Mouse (Mus musculus) hindbrain, postnatal 0 days (tissue): ENCODE measurements around the gene Sdhb. TPM values are rescaled to one million over a fixed set of nuclear protein-coding genes. Genes with fewer than 3 reads are reported as not detected.

Experiments used
- ATAC-seq: fragments of 200-750 bp; cut with Nextera tagmentation; 2 replicates; pipeline ENCODE4 v1.8.0; 2017; ENCODE audit warnings: mild to moderate bottlenecking, moderate TSS enrichment, moderate library complexity
- DNase-seq: peaks from one replicate; pipeline ENCODE4 v3.0.0-alpha.2; 2015; ENCODE audit warnings: low spot score
- H3K27ac ChIP-seq: fragments of 300-500 bp; sonication (generic); 2 replicates; pipeline ENCODE4 v1.5.1; 2014; ENCODE audit warnings: mild to moderate bottlenecking
- H3K27me3 ChIP-seq: fragments of 300-500 bp; sonication (generic); 2 replicates; pipeline ENCODE4 v1.6.1; 2014; ENCODE audit warnings: low read length, mixed read lengths; ENCODE audit not compliant: insufficient read depth
- H3K36me3 ChIP-seq: fragments of 300-500 bp; sonication (generic); 2 replicates; pipeline ENCODE4 v1.6.1; 2014; ENCODE audit warnings: low read length, mixed read lengths; ENCODE audit not compliant: insufficient read depth
- H3K4me1 ChIP-seq: fragments of 300-500 bp; sonication (generic); 2 replicates; pipeline ENCODE4 v1.6.1; 2014; ENCODE audit warnings: antibody characterized with exemption, low read length, mixed read lengths; ENCODE audit not compliant: insufficient read depth
- H3K4me2 ChIP-seq: fragments of 300-500 bp; sonication (generic); 2 replicates; pipeline ENCODE4 v1.6.1; 2014; ENCODE audit warnings: low read depth, mild to moderate bottlenecking, low read length, moderate library complexity, mixed read lengths
- H3K4me3 ChIP-seq: fragments of 300-500 bp; sonication (generic); 2 replicates; pipeline ENCODE4 v1.5.1; 2014; ENCODE audit warnings: low read length
- H3K9ac ChIP-seq: fragments of 300-500 bp; sonication (generic); replicated peaks from 2 replicates; pipeline ENCODE4 v1.6.1; 2014; ENCODE audit warnings: mild to moderate bottlenecking, low read length, moderate library complexity, mixed read lengths
- H3K9me3 ChIP-seq: fragments of 300-500 bp; sonication (generic); 2 replicates; pipeline ENCODE4 v1.6.1; 2016; ENCODE audit warnings: low read length, mixed read lengths
- CTCF ChIP-seq: IDR thresholded peaks from 2 replicates; pipeline ENCODE4 v1.5.1; 2016; ENCODE audit warnings: antibody characterized with exemption, control low read depth, low read depth
- WGBS: fragments of 180-500 bp; shearing (Covaris S2); extraction: QIAGEN DNeasy Blood & Tissue Kit; methylation state at CpG from one replicate; pipeline ENCODE4 v1.1.7; 2014; 5-methylcytosine and 5-hydroxymethylcytosine counted together
- polyA plus RNA-seq: library from polyadenylated mRNA; unstranded; fragments of >200 nt; fragmentation: Nextera tagmentation; extraction: Ambion mirVana; gene quantifications from 2 replicates; pipeline ENCODE4 v1.2.1, GENCODE M21; 2015
- total RNA-seq: library from RNA; depleted of rRNA; stranded (reverse); fragments of >200 nt; gene quantifications from 2 replicates; pipeline ENCODE4 v1.2.3, GENCODE M21; 2014

Gene Sdhb
- total and polyA plus RNA-seq, 2 experiments from 2014 or later: 217 to 596 TPM

- peaks cover 38% of the 10 kb centered on the region for H3K36me3 ChIP-seq
- H3K9ac ChIP-seq: no peak overlapping the region
- no peaks in the 10 kb centered on the region for H3K9me3 ChIP-seq
- no peak overlapping the region for H3K27ac ChIP-seq
- TF ChIP-seq CTCF: no peak
- H3K27me3 ChIP-seq: no peaks in the 10 kb centered on the region
- peaks cover 14% of the 10 kb centered on the region; the same call in 1 of the 2 replicates for H3K4me1 ChIP-seq
- ATAC-seq: no peak
- no peak for DNase-seq
- no peak overlapping the region for H3K4me3 ChIP-seq
- 77% methylated on average over 20 of the region's 20 CpGs for whole genome bisulfite sequencing
- no peak overlapping the region for H3K4me2 ChIP-seq
These were observed 31.2 kb downstream of the Sdhb start for GRCm38 (mm10) chr4:140992215-140992614.

- H3K9me3 ChIP-seq: no peaks in the 10 kb centered on the region
- 0 out of 2 replicates have a peak, but pooled peaks cover 3% of the 10 kb centered on the region for H3K4me1 ChIP-seq
- no peak for TF ChIP-seq CTCF
- no peaks in the 10 kb centered on the region for H3K27me3 ChIP-seq
- peaks cover 51% of the 10 kb centered on the region for H3K36me3 ChIP-seq
- no peak overlapping the region for H3K4me2 ChIP-seq
- no peak for DNase-seq
- no peak overlapping the region for H3K27ac ChIP-seq
- WGBS: 81% methylated on average over 8 of the region's 8 CpGs
- no peak overlapping the region for H3K9ac ChIP-seq
- no peak overlapping the region for H3K4me3 ChIP-seq
- no peak for ATAC-seq
These were observed 32.8 kb downstream of the Sdhb start for GRCm38 (mm10) chr4:140993846-140994245.

GRCm38 (mm10) chr4:140995811-140996210 is 34.8 kb downstream of the Sdhb start:
- 91% methylated on average over 8 of the region's 8 CpGs for WGBS
- peaks cover 70% of the 10 kb centered on the region for H3K36me3 ChIP-seq
- no peaks in the 10 kb centered on the region for H3K4me1 ChIP-seq
- H3K27ac ChIP-seq: no peak overlapping the region
- no peaks in the 10 kb centered on the region for H3K9me3 ChIP-seq
- no peak overlapping the region for H3K4me2 ChIP-seq
- no peak overlapping the region for H3K9ac ChIP-seq
- no peak for TF ChIP-seq CTCF
- H3K4me3 ChIP-seq: no peak overlapping the region
- DNase-seq: no peak
- H3K27me3 ChIP-seq: no peaks in the 10 kb centered on the region
- ATAC-seq: no peak

GRCm38 (mm10) chr4:140996812-140997211 is 35.8 kb downstream of the Sdhb start:
- WGBS: 98% methylated on average over 9 of the region's 9 CpGs
- peaks cover 79% of the 10 kb centered on the region for H3K36me3 ChIP-seq
- H3K27ac ChIP-seq: no peak overlapping the region
- no peaks in the 10 kb centered on the region for H3K27me3 ChIP-seq
- no peak for TF ChIP-seq CTCF
- no peak overlapping the region for H3K4me3 ChIP-seq
- ATAC-seq (no peak), DNase-seq (no peak)
- H3K4me2 ChIP-seq: no peak overlapping the region
- H3K9ac ChIP-seq: no peak overlapping the region
- no peaks in the 10 kb centered on the region for H3K4me1 ChIP-seq
- no peaks in the 10 kb centered on the region for H3K9me3 ChIP-seq

- no peak for DNase-seq
- ATAC-seq: no peak
- WGBS: 83% methylated on average over 13 of the region's 13 CpGs
- no peak overlapping the region for H3K27ac ChIP-seq
- H3K27me3 ChIP-seq: no peaks in the 10 kb centered on the region
- no peak overlapping the region for H3K4me3 ChIP-seq
- peaks cover 57% of the 10 kb centered on the region for H3K36me3 ChIP-seq
- peak; percentile 52 for TF ChIP-seq CTCF
- H3K4me2 ChIP-seq: no peak overlapping the region
- H3K9ac ChIP-seq: no peak overlapping the region
- H3K9me3 ChIP-seq: no peaks in the 10 kb centered on the region
- H3K4me1 ChIP-seq: no peaks in the 10 kb centered on the region
These were observed 45.0 kb downstream of the Sdhb start for GRCm38 (mm10) chr4:141005983-141006382.

- ATAC-seq (0 out of 2 replicates have a peak, but pooled peaks have one; percentile 11), DNase-seq (peak; percentile 57)
- no peak overlapping the region for H3K4me2 ChIP-seq
- H3K4me3 ChIP-seq: no peak overlapping the region
- no peak overlapping the region for H3K9ac ChIP-seq
- H3K27me3 ChIP-seq: no peaks in the 10 kb centered on the region
- no peaks in the 10 kb centered on the region for H3K9me3 ChIP-seq
- 56% methylated on average over 8 of the region's 8 CpGs for WGBS
- no peak overlapping the region for H3K27ac ChIP-seq
- H3K36me3 ChIP-seq: peaks cover 38% of the 10 kb centered on the region
- H3K4me1 ChIP-seq: peaks cover 12% of the 10 kb centered on the region
- TF ChIP-seq CTCF: no peak
These were observed 47.0 kb downstream of the Sdhb start for GRCm38 (mm10) chr4:141008028-141008427.

- H3K9me3 ChIP-seq: no peaks in the 10 kb centered on the region
- DNase-seq (no peak), ATAC-seq (no peak)
- H3K27ac ChIP-seq: peak within 1 kb of the TSS; percentile 78
- peak within 1 kb of the TSS; percentile 74 for H3K4me2 ChIP-seq
- peak within 1 kb of the TSS; percentile 79 for H3K9ac ChIP-seq
- H3K36me3 ChIP-seq: peaks cover 17% of the 10 kb centered on the region
- H3K27me3 ChIP-seq: no peaks in the 10 kb centered on the region
- TF ChIP-seq CTCF: no peak
- H3K4me3 ChIP-seq: peak within 1 kb of the TSS; percentile 59
- WGBS: 21% methylated on average over 7 of the region's 7 CpGs
- H3K4me1 ChIP-seq: peaks cover 12% of the 10 kb centered on the region
These were observed 49.1 kb downstream of the Sdhb start, which contains the start of gene Mfap2 for GRCm38 (mm10) chr4:141010118-141010517. Gene Mfap2, plus strand, starts transcription at chr4:141010418.
